Mouse (Mus musculus) c-Kit-positive CD71-positive TER-119-positive erythroid progenitor cells, embryonic 14.5 days (primary cell): ENCODE results near the gene Olfr1085.
"Not testable (repeated sequence)": the region's sequence is repeated elsewhere in the genome, so short reads cannot be mapped to it uniquely, and the experiment has no call there.

Experiments
- DNase-seq: peaks from one replicate; pipeline ENCODE4 v3.0.0-alpha.2; 2013; ENCODE audit warnings: low spot score

Olfr1085 gene

GRCm38 (mm10) chr2:86661919-86662318 is at the start of gene Olfr1085:
Gene Olfr1085, minus strand, starts transcription at chr2:86662019.
- no peak for DNase-seq

GRCm38 (mm10) chr2:86698295-86698694 is 36.5 kb upstream of the Olfr1085 start, which contains the start of gene Olfr1087:
Gene Olfr1087, minus strand, starts transcription at chr2:86698395.
- DNase-seq = no peak

- DNase-seq = no peak
Measured at GRCm38 (mm10) chr2:86679992-86680391, 18.2 kb upstream of the Olfr1085 start, which contains the start of gene Olfr1086. Gene Olfr1086, minus strand, starts transcription at chr2:86680092.

GRCm38 (mm10) chr2:86639625-86640024 is 22.2 kb downstream of the Olfr1085 start, which contains the start of gene Olfr1084:
Gene Olfr1084, minus strand, starts transcription at chr2:86639725.
- not testable (repeated sequence) for DNase-seq
